Mouse (Mus musculus): ENCODE data around the gene Map3k4. TPM values are rescaled to one million over a fixed set of nuclear protein-coding genes. Genes with fewer than 3 reads are reported as not detected.

Gene Map3k4
- polyA plus RNA-seq, 1 experiment = 25.4 TPM

GRCm38 (mm10) chr17:12216224-12216623 lies 102.4 kb downstream of the Map3k4 start:
- H3K4me1 ChIP-seq (ENCODE audit: control insufficient read depth, insufficient read depth, low read length) = peaks cover 6% of the 10 kb centered on the region; the same call in 1 of the 2 replicates
- TF ChIP-seq POLR2A (IDR thresholded peaks at IDR 0.05; ENCODE audit: extremely low read depth, insufficient read depth, low read length) (no peak), CTCF (IDR thresholded peaks at IDR 0.05; ENCODE audit: extremely low read depth, insufficient read depth, low read length) (no peak)
- no peak overlapping the region for H3K4me3 ChIP-seq (ENCODE audit: insufficient read depth, low read length)
- H3K27ac ChIP-seq (ENCODE audit: insufficient read depth, low read length) = no peak overlapping the region

DNA sequence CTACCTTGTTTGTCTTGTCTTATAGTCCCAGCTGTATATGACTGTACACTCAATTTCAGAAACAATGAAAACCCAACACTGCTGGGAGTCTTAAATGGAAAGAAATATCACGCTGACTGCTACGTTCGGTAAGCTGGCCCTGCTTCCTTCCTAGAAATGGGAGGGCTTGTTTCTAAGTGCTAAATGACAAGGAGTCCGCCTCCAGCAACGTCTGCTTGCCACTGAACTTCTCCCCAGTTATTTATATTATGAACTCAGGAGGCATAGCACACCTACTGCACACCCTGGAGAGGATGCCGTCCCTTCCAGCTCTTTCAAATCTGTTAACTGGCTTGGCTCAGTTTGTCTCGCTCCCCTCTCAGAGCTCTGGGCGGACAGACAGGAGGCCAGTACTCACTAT lies 105.2 kb downstream of the Map3k4 start:
- Histone ChIP-seq H3K4me1 (ENCODE audit: control insufficient read depth, insufficient read depth, low read length) (peaks cover 4% of the 10 kb centered on the region; the same call in 1 of the 2 replicates), H3K27ac (ENCODE audit: insufficient read depth, low read length) (no peak overlapping the region), H3K4me3 (ENCODE audit: insufficient read depth, low read length) (no peak overlapping the region)
- TF ChIP-seq POLR2A (IDR thresholded peaks at IDR 0.05; ENCODE audit: extremely low read depth, insufficient read depth, low read length) (no peak), CTCF (IDR thresholded peaks at IDR 0.05; ENCODE audit: extremely low read depth, insufficient read depth, low read length) (no peak)

DNA sequence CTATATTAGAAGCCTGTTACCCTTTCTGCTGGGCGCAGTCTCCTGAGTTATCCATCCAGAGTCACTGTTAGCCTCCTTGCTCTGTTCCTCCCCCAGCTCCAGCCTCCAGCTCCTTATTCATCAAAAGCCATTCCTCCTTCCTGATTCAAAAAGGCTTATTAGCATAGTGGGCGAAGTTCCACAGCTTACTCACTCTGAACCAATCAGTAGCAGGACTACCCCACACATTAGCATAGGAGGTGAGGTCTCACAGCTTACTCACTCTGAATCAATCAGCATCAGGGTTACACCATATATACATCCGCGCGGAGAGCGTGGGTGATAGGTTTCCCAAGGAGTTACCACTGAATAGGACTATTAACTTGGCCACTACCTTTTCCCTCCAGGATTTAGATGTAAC lies 106.3 kb downstream of the Map3k4 start:
- H3K4me1 ChIP-seq (ENCODE audit: control insufficient read depth, insufficient read depth, low read length) = peaks cover 4% of the 10 kb centered on the region; the same call in 1 of the 2 replicates
- no peak overlapping the region for H3K27ac ChIP-seq (ENCODE audit: insufficient read depth, low read length)
- TF ChIP-seq POLR2A (IDR thresholded peaks at IDR 0.05; ENCODE audit: extremely low read depth, insufficient read depth, low read length) (no peak), CTCF (IDR thresholded peaks at IDR 0.05; ENCODE audit: extremely low read depth, insufficient read depth, low read length) (no peak)
- H3K4me3 ChIP-seq (ENCODE audit: insufficient read depth, low read length) = no peak overlapping the region

GRCm38 (mm10) chr17:12211890-12212289 lies 106.7 kb downstream of the Map3k4 start:
- Histone ChIP-seq H3K4me3 (ENCODE audit: insufficient read depth, low read length) (no peak overlapping the region), H3K27ac (ENCODE audit: insufficient read depth, low read length) (no peak overlapping the region), H3K4me1 (ENCODE audit: control insufficient read depth, insufficient read depth, low read length) (peaks cover 4% of the 10 kb centered on the region; the same call in 1 of the 2 replicates)
- TF ChIP-seq CTCF (IDR thresholded peaks at IDR 0.05; ENCODE audit: extremely low read depth, insufficient read depth, low read length) (no peak), POLR2A (IDR thresholded peaks at IDR 0.05; ENCODE audit: extremely low read depth, insufficient read depth, low read length) (no peak)

GRCm38 (mm10) chr17:12210544-12211132 lies 108.0 kb downstream of the Map3k4 start:
- TF ChIP-seq POLR2A (IDR thresholded peaks at IDR 0.05; ENCODE audit: extremely low read depth, insufficient read depth, low read length) = no peak
- TF ChIP-seq CTCF (IDR thresholded peaks at IDR 0.05; ENCODE audit: extremely low read depth, insufficient read depth, low read length) = peak; percentile 97
- peaks cover 10% of the 10 kb centered on the region for H3K4me1 ChIP-seq (ENCODE audit: control insufficient read depth, insufficient read depth, low read length)
- H3K4me3 ChIP-seq (ENCODE audit: insufficient read depth, low read length) = no peak overlapping the region
- no peak overlapping the region for H3K27ac ChIP-seq (ENCODE audit: insufficient read depth, low read length)

GRCm38 (mm10) chr17:12209481-12209880 lies 109.1 kb downstream of the Map3k4 start:
- TF ChIP-seq POLR2A (IDR thresholded peaks at IDR 0.05; ENCODE audit: extremely low read depth, insufficient read depth, low read length) (no peak), CTCF (IDR thresholded peaks at IDR 0.05; ENCODE audit: extremely low read depth, insufficient read depth, low read length) (no peak)
- peaks cover 11% of the 10 kb centered on the region for H3K4me1 ChIP-seq (ENCODE audit: control insufficient read depth, insufficient read depth, low read length)
- no peak overlapping the region for H3K27ac ChIP-seq (ENCODE audit: insufficient read depth, low read length)
- H3K4me3 ChIP-seq (ENCODE audit: insufficient read depth, low read length) = no peak overlapping the region

DNA sequence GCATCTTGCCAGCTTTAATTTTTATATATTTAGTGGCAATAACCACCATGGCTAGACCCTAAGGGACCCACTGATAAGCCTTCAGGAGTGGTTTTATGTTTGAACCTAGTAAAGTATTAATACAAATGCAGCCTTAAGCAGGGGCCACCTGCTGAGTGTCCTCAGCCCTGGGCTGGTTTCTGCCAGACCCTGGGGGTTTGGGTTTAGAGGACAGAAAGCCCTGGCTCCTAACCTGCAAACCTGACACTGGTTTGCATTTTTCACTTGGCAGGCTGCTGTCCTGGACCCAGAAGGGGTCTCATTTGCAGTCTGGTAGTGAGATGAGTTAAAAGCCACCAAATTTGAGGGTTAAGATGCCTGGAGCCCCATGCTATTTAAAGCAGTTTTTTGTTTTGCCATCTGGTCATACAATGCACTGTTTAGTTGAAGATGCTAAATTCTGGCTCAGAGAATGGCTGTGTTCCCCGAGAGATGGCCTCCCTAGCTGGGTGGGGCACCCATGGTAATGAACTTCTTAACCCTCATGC lies 111.5 kb downstream of the Map3k4 start:
- Histone ChIP-seq H3K4me3 (ENCODE audit: insufficient read depth, low read length) (no peak overlapping the region), H3K4me1 (ENCODE audit: control insufficient read depth, insufficient read depth, low read length) (peaks cover 8% of the 10 kb centered on the region), H3K27ac (ENCODE audit: insufficient read depth, low read length) (no peak overlapping the region)
- no peak for TF ChIP-seq POLR2A (IDR thresholded peaks at IDR 0.05; ENCODE audit: extremely low read depth, insufficient read depth, low read length)
- TF ChIP-seq CTCF (IDR thresholded peaks at IDR 0.05; ENCODE audit: extremely low read depth, insufficient read depth, low read length) = no peak

DNA sequence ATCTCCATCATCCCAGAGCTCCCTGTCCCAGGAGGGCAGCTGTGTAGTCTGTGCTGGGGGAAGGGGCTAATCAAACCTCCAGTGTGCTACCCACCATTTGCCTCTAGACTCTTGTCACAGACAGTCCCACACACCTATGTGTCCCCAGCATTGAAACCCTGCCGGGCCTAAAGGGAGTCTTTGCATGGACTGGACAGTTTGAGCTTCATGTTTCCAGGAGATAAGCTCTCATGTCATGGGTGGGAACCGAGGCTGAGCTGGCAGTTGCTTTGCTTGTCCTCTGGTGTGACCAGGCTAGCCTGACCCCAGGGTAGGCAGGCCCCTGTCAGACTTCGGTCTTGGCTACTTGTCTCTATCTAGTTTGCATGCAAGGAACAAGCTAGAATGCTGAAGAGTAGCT lies 112.3 kb downstream of the Map3k4 start:
- no peak overlapping the region for H3K27ac ChIP-seq (ENCODE audit: insufficient read depth, low read length)
- TF ChIP-seq POLR2A (IDR thresholded peaks at IDR 0.05; ENCODE audit: extremely low read depth, insufficient read depth, low read length) = no peak
- TF ChIP-seq CTCF (IDR thresholded peaks at IDR 0.05; ENCODE audit: extremely low read depth, insufficient read depth, low read length) = no peak
- no peak overlapping the region for H3K4me3 ChIP-seq (ENCODE audit: insufficient read depth, low read length)
- peaks cover 8% of the 10 kb centered on the region for H3K4me1 ChIP-seq (ENCODE audit: control insufficient read depth, insufficient read depth, low read length)

DNA sequence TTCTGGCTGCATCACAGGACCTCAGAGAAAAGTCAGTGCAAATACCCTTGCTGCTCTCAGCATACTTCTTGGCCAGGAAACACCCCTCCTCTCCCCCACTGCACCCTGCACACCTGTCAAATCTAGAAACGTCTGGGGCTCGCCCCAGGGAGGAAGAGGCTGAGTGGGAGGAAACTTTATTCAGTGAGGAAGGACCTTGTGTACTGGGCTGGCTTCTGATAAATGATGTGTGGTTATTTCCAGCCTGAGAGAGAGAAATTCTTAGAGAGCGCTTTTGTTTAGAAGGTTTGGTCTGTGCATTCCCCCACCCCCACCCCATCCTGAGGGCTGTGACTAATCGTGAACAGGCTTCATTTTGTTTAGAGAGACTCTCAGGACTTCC lies 112.9 kb downstream of the Map3k4 start:
- TF ChIP-seq POLR2A (IDR thresholded peaks at IDR 0.05; ENCODE audit: extremely low read depth, insufficient read depth, low read length) = no peak
- TF ChIP-seq CTCF (IDR thresholded peaks at IDR 0.05; ENCODE audit: extremely low read depth, insufficient read depth, low read length) = no peak
- H3K4me3 ChIP-seq (ENCODE audit: insufficient read depth, low read length) = no peak overlapping the region
- no peak overlapping the region for H3K27ac ChIP-seq (ENCODE audit: insufficient read depth, low read length)
- H3K4me1 ChIP-seq (ENCODE audit: control insufficient read depth, insufficient read depth, low read length) = peaks cover 8% of the 10 kb centered on the region

DNA sequence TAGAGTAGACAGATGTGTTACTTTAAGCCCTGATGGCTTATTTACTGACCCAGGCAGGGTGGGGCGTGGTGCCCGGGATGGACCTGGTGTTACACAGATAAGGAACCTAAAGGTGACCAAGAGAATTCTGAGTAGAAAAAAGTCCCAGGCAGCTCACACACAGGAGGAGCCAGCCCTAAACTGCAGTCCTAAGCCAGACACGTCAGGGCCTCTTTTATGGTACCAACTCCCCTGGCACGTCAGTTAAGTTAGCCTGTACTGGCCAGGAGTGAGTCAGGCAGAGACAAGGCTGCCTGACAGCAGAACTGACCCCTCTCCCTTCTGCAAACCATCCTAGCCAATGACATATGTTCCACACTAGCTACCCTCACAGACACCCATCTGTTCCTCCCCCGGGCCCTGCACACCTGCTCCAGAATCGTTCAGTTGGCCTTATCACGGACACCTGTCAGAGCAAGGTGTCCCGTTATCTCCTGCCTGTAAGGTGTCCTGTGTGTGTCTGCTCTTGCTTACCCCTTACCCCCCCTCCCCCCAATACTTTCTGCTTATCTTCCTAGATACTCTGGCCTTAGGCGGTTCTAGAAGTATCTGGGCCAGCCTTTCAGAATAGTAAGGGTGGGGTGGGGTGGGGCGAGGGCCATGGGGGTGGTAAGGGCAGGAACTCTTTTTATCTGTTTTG lies 113.4 kb downstream of the Map3k4 start:
- Histone ChIP-seq H3K4me3 (ENCODE audit: insufficient read depth, low read length) (no peak overlapping the region), H3K4me1 (ENCODE audit: control insufficient read depth, insufficient read depth, low read length) (peaks cover 8% of the 10 kb centered on the region), H3K27ac (ENCODE audit: insufficient read depth, low read length) (no peak overlapping the region)
- TF ChIP-seq CTCF (IDR thresholded peaks at IDR 0.05; ENCODE audit: extremely low read depth, insufficient read depth, low read length) (no peak), POLR2A (IDR thresholded peaks at IDR 0.05; ENCODE audit: extremely low read depth, insufficient read depth, low read length) (no peak)
